Mouse (Mus musculus): Measurements from ENCODE around the gene Ppp2r3d. TPM values are rescaled to one million over a fixed set of nuclear protein-coding genes. Genes with fewer than 3 reads are reported as not detected.

Gene Ppp2r3d
- total and polyA plus RNA-seq, 2 experiments from 2014 or later = 133 to 252 TPM

GRCm38 (mm10) chr9:124408564-124408963 is 68.1 kb downstream of the Ppp2r3d start:
- no peak overlapping the region for H3K4me3 ChIP-seq (ENCODE audit: low read depth, low read length)
- TF ChIP-seq EP300 (IDR thresholded peaks at IDR 0.05; ENCODE audit: low read depth) (no peak), CTCF (IDR thresholded peaks at IDR 0.05; ENCODE audit: low read depth) (no peak)
- no peaks in the 10 kb centered on the region for H3K9me3 ChIP-seq (replicated peaks; ENCODE audit: control insufficient read depth, low read length)
- WGBS = 41% methylated on average over 1 of the region's 1 CpGs
- H3K27me3 ChIP-seq (ENCODE audit: control insufficient read depth, insufficient read depth, low read length) = no peaks in the 10 kb centered on the region
- H3K36me3 ChIP-seq (replicated peaks; ENCODE audit: control insufficient read depth, insufficient read depth, low read length) = no peaks in the 10 kb centered on the region
- DNase-seq (ENCODE audit: low spot score) (no peak), ATAC-seq (ENCODE audit: insufficient read depth, low read depth) (no peak)
- H3K4me2 ChIP-seq (ENCODE audit: low read depth, low read length) = no peak overlapping the region
- no peak overlapping the region for H3K27ac ChIP-seq (ENCODE audit: low read depth)
- no peaks in the 10 kb centered on the region for H3K4me1 ChIP-seq (ENCODE audit: control insufficient read depth, insufficient read depth)
- H3K9ac ChIP-seq (replicated peaks; ENCODE audit: low read depth, low read length) = no peak overlapping the region

Other genes with a start within 250 kb of the Ppp2r3d start
- gene 2010315B03Rik, start 164.2 kb downstream of the Ppp2r3d start, total RNA-seq (2014; rRNA removed; ENCODE audit: low replicate concordance) = 4.5 and 5.5 TPM in 2 replicates
- 12.2 and 14.0 TPM in 2 replicates for gene 2010315B03Rik, start 164.2 kb downstream of the Ppp2r3d start, polyA plus RNA-seq (2015; fragmentation: Nextera tagmentation; extraction: Ambion mirVana)
- not detected in 2 replicates for gene Gm21836, start 16.9 kb upstream of the Ppp2r3d start, total RNA-seq (2014; rRNA removed; ENCODE audit: low replicate concordance)
- gene Gm21836, start 16.9 kb upstream of the Ppp2r3d start, polyA plus RNA-seq (2015; fragmentation: Nextera tagmentation; extraction: Ambion mirVana) = not detected in 2 replicates

Data from heart, postnatal 0 days (tissue).